Mouse (Mus musculus): ENCODE results near the gene Adamtsl3.

Adamtsl3 gene

DNA sequence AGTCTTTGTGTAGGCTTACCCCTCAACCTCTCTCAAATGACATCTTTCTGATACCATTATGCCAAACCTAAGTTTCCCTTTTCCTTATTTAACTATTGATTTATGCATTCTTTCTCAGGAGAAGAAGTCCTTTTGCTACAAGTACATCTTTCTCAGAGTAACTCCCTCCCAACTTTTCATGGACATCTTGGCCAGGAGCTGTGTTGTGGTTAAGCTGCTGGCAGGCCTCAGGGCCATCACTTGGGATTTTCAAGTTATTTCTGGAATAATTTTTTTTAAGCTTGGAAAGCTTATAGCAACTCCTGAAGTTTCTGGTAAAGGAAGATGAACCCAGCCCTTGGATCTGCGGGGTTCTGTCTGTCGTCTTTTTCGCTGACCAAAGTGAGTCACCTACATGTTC, 51.6 kb downstream of the Adamtsl3 start:
- Histone ChIP-seq H3K4me1 (replicated peaks; ENCODE audit: low read depth, low read length) (no peaks in the 10 kb centered on the region), H3K9me3 (ENCODE audit: low read length) (peaks cover 28% of the 10 kb centered on the region), H3K27me3 (ENCODE audit: insufficient read depth, low read length) (no peaks in the 10 kb centered on the region), H3K36me3 (ENCODE audit: insufficient read depth, low read length) (no peaks in the 10 kb centered on the region), H3K4me3 (replicated peaks; ENCODE audit: low read length) (no peak overlapping the region)
- TF ChIP-seq CTCF (conservative IDR thresholded peaks at IDR 0.05; ENCODE audit: low read length) = no peak
- TF ChIP-seq POU5F1 (IDR thresholded peaks at IDR 0.05; ENCODE audit: borderline replicate concordance, low read length) = no peak
- no peak for TF ChIP-seq NANOG (IDR thresholded peaks at IDR 0.05; ENCODE audit: borderline replicate concordance, low read length)

DNA sequence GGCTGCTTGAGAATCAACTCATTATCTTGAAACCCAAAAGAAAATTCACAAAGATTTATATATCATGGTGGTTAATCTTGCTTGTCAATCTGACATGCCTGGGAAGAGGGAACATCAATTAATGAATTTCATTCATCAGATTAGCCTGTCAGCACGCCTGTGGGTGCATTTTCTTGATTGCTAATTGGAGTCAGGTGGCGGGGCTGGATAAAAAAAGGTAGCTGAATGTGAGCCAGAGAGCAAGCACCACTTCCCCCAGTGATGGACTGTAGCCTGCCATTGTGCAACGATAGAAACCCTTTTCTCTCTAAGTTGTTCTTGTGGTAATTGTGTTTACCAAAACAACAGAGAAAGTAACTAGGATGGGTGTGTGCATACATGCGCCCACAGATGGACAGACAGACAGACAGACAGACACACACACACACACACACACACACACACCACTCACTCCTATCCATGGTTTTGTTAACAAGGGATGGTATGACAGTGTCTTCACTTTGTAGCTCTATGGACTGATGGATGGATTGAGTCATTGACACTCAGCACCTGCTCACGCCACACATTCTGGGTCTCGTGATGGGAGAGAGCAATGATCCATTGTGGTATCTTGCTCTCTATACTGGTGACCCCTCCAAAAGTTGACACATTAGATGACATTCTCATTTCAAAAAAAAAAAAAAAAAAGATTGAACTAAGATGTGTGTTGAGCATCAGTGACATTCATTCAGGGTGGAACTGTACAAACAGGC, 59.1 kb downstream of the Adamtsl3 start:
- Histone ChIP-seq H3K36me3 (ENCODE audit: insufficient read depth, low read length) (no peaks in the 10 kb centered on the region), H3K4me3 (replicated peaks; ENCODE audit: low read length) (no peak overlapping the region), H3K9me3 (ENCODE audit: low read length) (peaks cover 8% of the 10 kb centered on the region), H3K27me3 (ENCODE audit: insufficient read depth, low read length) (no peaks in the 10 kb centered on the region), H3K4me1 (replicated peaks; ENCODE audit: low read depth, low read length) (no peaks in the 10 kb centered on the region)
- TF ChIP-seq POU5F1 (IDR thresholded peaks at IDR 0.05; ENCODE audit: borderline replicate concordance, low read length) (no peak), NANOG (IDR thresholded peaks at IDR 0.05; ENCODE audit: borderline replicate concordance, low read length) (no peak), CTCF (conservative IDR thresholded peaks at IDR 0.05; ENCODE audit: low read length) (no peak)

DNA sequence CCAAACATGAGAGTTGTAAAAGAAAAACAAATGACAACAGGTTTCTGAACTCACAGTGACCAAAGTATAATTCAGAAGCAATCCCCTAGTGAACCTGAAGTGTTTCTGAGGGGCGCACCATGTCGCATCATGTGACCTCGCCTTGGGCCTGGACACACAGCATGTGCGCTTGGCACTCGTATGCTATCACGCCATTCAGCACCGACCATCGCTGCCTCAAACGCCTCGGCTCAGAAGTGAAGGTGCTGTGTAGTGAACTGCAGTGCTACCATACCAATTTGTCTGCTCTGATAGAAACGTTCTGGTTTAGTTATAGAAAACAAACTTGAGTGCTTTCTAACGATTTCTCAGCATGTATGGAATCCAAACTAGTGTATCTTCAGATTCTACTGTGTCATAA, 59.7 kb downstream of the Adamtsl3 start:
- H3K27me3 ChIP-seq (ENCODE audit: insufficient read depth, low read length) = no peaks in the 10 kb centered on the region
- H3K9me3 ChIP-seq (ENCODE audit: low read length) = peaks cover 8% of the 10 kb centered on the region
- H3K36me3 ChIP-seq (ENCODE audit: insufficient read depth, low read length) = no peaks in the 10 kb centered on the region
- H3K4me1 ChIP-seq (replicated peaks; ENCODE audit: low read depth, low read length) = no peaks in the 10 kb centered on the region
- no peak for TF ChIP-seq CTCF (conservative IDR thresholded peaks at IDR 0.05; ENCODE audit: low read length)
- no peak for TF ChIP-seq NANOG (IDR thresholded peaks at IDR 0.05; ENCODE audit: borderline replicate concordance, low read length)
- no peak for TF ChIP-seq POU5F1 (IDR thresholded peaks at IDR 0.05; ENCODE audit: borderline replicate concordance, low read length)
- no peak overlapping the region for H3K4me3 ChIP-seq (replicated peaks; ENCODE audit: low read length)

DNA sequence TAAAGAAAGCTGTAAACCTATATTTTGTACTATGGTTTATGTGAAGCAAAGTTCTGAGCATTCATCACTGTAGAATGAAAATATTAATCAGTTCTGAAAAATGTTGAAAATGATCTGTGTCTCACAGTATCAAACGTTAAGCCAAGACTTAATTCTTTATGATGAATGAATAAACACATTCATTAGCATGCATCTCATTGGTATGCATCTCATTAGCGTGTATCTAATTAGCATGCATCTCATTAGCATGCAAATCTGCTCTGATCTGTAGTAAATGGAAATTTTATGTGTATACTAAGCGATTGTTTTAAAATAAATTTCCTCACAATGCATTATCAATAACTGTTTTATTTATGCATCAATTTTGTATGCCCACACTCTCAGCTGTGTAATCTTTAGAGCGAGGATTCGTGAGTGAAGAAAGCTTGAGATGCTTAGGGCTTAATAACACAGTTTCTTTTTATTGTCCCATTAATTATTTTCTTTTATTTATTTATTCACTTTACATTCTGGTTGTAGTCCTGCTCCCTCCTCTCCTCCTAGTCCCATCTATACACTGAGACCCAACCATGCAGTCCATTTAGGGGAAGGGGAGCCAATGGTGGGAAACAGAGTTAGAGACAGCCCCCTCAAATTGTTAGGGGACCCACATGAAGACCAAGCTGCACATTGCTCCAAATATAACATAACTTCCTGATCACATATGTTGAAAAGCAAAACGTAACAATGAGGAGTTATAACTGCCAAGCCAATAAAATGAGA, 60.4 kb downstream of the Adamtsl3 start:
- no peak for TF ChIP-seq CTCF (conservative IDR thresholded peaks at IDR 0.05; ENCODE audit: low read length)
- no peak for TF ChIP-seq POU5F1 (IDR thresholded peaks at IDR 0.05; ENCODE audit: borderline replicate concordance, low read length)
- no peak for TF ChIP-seq NANOG (IDR thresholded peaks at IDR 0.05; ENCODE audit: borderline replicate concordance, low read length)

DNA sequence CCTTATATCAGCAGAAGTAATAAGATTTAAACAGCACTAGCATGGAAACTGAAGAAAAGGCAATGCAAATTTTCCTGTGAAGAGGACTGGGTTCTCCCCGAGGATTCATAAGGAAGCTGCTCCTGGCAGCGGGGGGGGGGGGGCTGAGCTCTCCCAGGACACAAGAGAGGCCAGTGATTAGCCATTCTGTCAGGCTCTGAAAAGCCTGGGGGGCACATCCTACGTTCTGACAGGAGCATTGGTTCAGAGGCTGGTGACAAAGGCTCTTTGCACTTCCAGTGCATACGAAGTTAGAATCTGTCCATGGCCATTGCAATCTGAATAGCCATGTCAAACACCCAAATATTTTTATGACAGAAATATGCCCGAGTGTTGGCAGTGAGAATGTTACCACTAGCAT, 61.4 kb downstream of the Adamtsl3 start:
- Histone ChIP-seq H3K4me3 (replicated peaks; ENCODE audit: low read length) (no peak overlapping the region), H3K27me3 (ENCODE audit: insufficient read depth, low read length) (no peaks in the 10 kb centered on the region), H3K36me3 (ENCODE audit: insufficient read depth, low read length) (no peaks in the 10 kb centered on the region), H3K9me3 (ENCODE audit: low read length) (no peaks in the 10 kb centered on the region), H3K4me1 (replicated peaks; ENCODE audit: low read depth, low read length) (no peaks in the 10 kb centered on the region)
- TF ChIP-seq POU5F1 (IDR thresholded peaks at IDR 0.05; ENCODE audit: borderline replicate concordance, low read length) (no peak), NANOG (IDR thresholded peaks at IDR 0.05; ENCODE audit: borderline replicate concordance, low read length) (no peak), CTCF (conservative IDR thresholded peaks at IDR 0.05; ENCODE audit: low read length) (no peak)

More for the DNA sequence above, 60.4 kb downstream of the Adamtsl3 start:
- Histone ChIP-seq H3K27me3 (ENCODE audit: insufficient read depth, low read length) (no peaks in the 10 kb centered on the region), H3K4me1 (replicated peaks; ENCODE audit: low read depth, low read length) (no peaks in the 10 kb centered on the region), H3K4me3 (replicated peaks; ENCODE audit: low read length) (no peak overlapping the region), H3K9me3 (ENCODE audit: low read length) (peaks cover 1% of the 10 kb centered on the region), H3K36me3 (ENCODE audit: insufficient read depth, low read length) (no peaks in the 10 kb centered on the region)

DNA sequence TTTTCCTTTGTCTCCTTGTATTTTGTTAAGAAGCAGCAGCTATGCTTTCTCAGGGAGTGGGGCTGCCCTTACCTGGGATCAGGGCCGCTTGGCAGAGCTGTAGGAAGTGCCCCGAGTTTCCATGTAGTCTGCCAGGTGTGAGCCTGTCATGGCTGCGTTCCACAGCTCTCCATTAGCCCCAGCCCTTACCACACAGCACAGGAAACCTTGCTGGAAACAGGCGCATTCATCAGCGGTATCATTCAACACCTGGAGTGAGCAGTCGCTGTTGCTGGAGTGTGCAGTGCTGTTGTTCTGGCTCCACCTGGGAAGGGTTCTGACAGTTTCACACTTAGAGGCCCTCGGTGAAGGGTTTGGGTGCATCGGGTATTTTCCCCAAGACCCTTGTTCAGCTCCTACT, 62.1 kb downstream of the Adamtsl3 start:
- Histone ChIP-seq H3K9me3 (ENCODE audit: low read length) (no peaks in the 10 kb centered on the region), H3K4me1 (replicated peaks; ENCODE audit: low read depth, low read length) (no peaks in the 10 kb centered on the region), H3K36me3 (ENCODE audit: insufficient read depth, low read length) (no peaks in the 10 kb centered on the region), H3K4me3 (replicated peaks; ENCODE audit: low read length) (no peak overlapping the region), H3K27me3 (ENCODE audit: insufficient read depth, low read length) (no peaks in the 10 kb centered on the region)
- no peak for TF ChIP-seq POU5F1 (IDR thresholded peaks at IDR 0.05; ENCODE audit: borderline replicate concordance, low read length)
- TF ChIP-seq CTCF (conservative IDR thresholded peaks at IDR 0.05; ENCODE audit: low read length) = no peak
- no peak for TF ChIP-seq NANOG (IDR thresholded peaks at IDR 0.05; ENCODE audit: borderline replicate concordance, low read length)

DNA sequence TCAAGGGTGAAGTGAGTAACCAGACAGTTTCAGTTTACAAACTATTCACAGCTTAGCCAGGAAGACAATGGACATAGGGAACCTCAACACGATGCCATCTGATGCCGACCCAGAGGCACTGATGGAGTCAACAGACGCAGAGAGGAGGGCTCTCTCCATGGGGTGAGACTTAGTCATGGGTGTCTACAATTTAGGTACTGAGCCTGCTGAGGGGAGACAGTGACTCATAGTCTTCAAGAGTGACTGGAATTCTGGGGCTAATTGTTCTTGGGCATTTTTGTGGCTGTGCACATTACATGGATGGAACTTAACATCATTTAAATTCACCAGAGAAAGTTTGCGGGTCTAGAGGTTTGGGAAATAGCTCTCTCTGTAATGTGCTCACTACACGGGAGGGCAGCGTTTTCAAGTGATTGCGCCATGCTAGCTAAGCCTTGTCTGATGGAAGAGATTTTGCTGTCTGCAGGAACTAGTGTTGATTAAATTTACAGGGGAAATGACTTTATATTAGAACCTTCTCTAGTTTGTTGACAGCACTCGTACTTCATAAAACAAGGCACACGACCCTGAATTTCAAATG, 70.1 kb downstream of the Adamtsl3 start:
- Histone ChIP-seq H3K36me3 (ENCODE audit: insufficient read depth, low read length) (no peaks in the 10 kb centered on the region), H3K27me3 (ENCODE audit: insufficient read depth, low read length) (no peaks in the 10 kb centered on the region), H3K9me3 (ENCODE audit: low read length) (no peaks in the 10 kb centered on the region), H3K4me3 (replicated peaks; ENCODE audit: low read length) (no peak overlapping the region), H3K4me1 (replicated peaks; ENCODE audit: low read depth, low read length) (no peaks in the 10 kb centered on the region)
- TF ChIP-seq CTCF (conservative IDR thresholded peaks at IDR 0.05; ENCODE audit: low read length) = no peak
- TF ChIP-seq POU5F1 (IDR thresholded peaks at IDR 0.05; ENCODE audit: borderline replicate concordance, low read length) = no peak
- TF ChIP-seq NANOG (IDR thresholded peaks at IDR 0.05; ENCODE audit: borderline replicate concordance, low read length) = no peak

DNA sequence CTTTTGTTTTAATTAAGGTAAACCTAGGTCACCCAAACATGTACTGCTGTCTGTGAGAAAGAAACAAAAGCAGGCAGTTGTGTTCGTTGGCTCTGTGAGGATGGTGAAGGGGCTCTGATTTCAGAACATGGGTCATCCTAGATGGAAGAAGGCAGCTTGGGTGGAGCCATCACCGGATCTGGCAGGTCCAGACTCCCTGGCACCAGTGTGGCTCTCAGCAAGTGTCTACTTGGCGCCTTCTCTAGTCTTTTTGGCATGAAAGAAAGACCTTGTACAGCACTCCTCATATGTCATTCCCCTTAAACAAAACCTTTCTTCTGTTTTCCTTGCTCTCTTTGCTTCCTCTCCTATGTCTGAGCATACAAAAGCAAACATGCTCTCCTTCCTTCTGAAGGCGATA, 75.5 kb downstream of the Adamtsl3 start:
- Histone ChIP-seq H3K9me3 (ENCODE audit: low read length) (no peaks in the 10 kb centered on the region), H3K4me1 (replicated peaks; ENCODE audit: low read depth, low read length) (no peaks in the 10 kb centered on the region), H3K27me3 (ENCODE audit: insufficient read depth, low read length) (no peaks in the 10 kb centered on the region), H3K4me3 (replicated peaks; ENCODE audit: low read length) (no peak overlapping the region), H3K36me3 (ENCODE audit: insufficient read depth, low read length) (no peaks in the 10 kb centered on the region)
- TF ChIP-seq NANOG (IDR thresholded peaks at IDR 0.05; ENCODE audit: borderline replicate concordance, low read length) (no peak), CTCF (conservative IDR thresholded peaks at IDR 0.05; ENCODE audit: low read length) (no peak), POU5F1 (IDR thresholded peaks at IDR 0.05; ENCODE audit: borderline replicate concordance, low read length) (no peak)
